Mouse (Mus musculus) heart, adult 2 months (tissue): ENCODE measurements around the gene Uxs1.

ENCODE experiments used
- CTCF ChIP-seq: fragments of 200-600 bp; IDR thresholded peaks from 2 replicates; pipeline ENCODE4 v1.8.1; 2022; ENCODE audit warnings: antibody characterized with exemption, mild to moderate bottlenecking, moderate library complexity
- EP300 ChIP-seq: fragments of 200-500 bp; IDR thresholded peaks from 2 replicates; pipeline ENCODE4 v1.6.1; 2011; ENCODE audit warnings: low read depth, low read length, control low read depth; ENCODE audit not compliant: insufficient read depth
- POLR2A ChIP-seq: fragments of 200-500 bp; IDR thresholded peaks from 2 replicates; pipeline ENCODE4 v1.6.1; 2011; ENCODE audit warnings: mild to moderate bottlenecking, low read depth, low read length, control low read depth; ENCODE audit not compliant: insufficient read depth

DNA sequence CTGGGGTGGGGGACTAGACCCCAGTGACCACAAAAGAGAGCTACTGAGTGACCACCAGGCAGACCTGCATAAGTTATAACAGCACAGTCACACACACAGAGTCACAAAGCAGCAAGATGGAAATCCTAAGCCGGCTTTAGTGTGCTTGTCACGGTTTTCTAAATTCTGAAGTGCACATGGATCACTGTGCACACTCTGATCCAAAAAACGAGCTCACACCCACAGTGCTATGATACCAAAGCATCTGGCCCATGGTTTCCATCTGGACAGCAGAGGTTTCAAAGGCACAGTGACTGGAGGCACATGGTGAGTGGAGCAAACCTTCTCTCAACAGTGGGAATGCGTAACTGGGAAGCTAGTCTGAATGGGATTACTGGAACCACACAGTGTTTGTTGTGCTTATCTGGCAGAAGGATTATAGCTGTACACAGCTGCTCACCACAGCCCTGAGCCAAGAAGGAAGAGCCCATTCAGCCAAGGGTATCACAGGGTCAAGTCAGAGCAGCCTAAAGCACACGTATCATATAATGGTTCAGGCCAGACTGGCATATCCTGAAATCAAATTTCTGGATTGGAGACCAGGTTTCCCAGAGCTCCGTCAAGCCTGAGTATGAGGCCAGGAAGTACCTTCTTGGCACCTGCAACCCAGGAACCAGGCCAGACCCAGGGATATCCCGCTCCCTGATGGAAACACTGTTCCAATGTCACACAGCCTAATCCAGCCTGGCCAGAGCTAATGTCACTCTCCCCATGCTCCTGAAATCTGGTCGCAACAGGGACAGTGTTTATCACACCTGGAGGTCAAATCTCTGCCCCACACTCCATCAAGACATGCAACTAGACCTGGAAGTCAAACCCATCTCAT is 72.9 kb downstream of the Uxs1 start:
- TF ChIP-seq CTCF (no peak), POLR2A (no peak), EP300 (no peak)
